Mouse (Mus musculus): ENCODE measurements around the gene Rnaseh2a.

DNA sequence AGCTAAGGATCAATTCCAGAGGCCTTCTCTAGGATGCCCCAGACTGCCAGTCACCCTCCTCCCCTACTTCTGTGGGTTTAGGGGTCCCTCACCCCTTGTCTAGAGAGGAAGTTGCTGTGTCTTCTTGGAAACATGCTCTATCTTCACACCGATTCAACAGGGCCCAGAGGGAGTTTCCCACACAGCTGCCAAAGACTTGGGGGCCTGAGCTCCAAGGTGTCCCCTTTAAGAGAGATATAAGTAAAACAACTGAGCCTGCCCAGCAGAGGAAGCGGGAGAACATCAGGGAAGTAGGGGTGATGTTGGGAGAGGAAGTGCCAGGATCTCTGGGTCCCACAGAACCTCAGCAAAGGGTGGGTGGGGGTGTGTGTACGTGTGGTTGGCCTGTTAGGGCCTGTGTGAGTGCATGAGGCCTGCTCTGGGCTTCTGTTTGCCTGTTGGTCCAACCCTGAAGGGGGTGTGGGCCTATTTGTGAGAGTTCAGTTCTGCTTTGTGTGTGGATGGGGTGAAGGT is 13.0 kb upstream of the Rnaseh2a start:
- no peak for TF ChIP-seq CTCF (IDR thresholded peaks at IDR 0.05; ENCODE audit: insufficient read depth, low read depth, low read length)
- no peak for TF ChIP-seq POLR2A (IDR thresholded peaks at IDR 0.05; ENCODE audit: insufficient read depth, low read depth, low read length)
